Mouse (Mus musculus) hematopoietic stem cell, adult 5-6 weeks (primary cell): Measurements from ENCODE around the gene Gm4450. TPM values are rescaled to one million over a fixed set of nuclear protein-coding genes. Genes with fewer than 3 reads are reported as not detected.

Experiments used
- total RNA-seq: library from RNA; stranded (forward); fragments of 172-1452, 232-1000 nt; gene quantifications from 2 replicates; pipeline ENCODE4 v1.2.3, GENCODE M21; 2017

The Gm4450 gene
- total RNA-seq, 1 experiment from 2014 or later: not detected

Other genes with a start within 250 kb of the Gm4450 start
- gene Reg4, start 235.0 kb downstream of the Gm4450 start, total RNA-seq: not detected in 2 replicates
- 0.25 and 0.30 TPM in 2 replicates for gene Hmgcs2, start 176.7 kb downstream of the Gm4450 start, total RNA-seq
- gene Phgdh, start 117.1 kb downstream of the Gm4450 start, total RNA-seq: 434 and 475 TPM in 2 replicates
- 1.3 and 1.9 TPM in 2 replicates for gene Zfp697, start 74.7 kb downstream of the Gm4450 start, total RNA-seq
- gene Hsd3b4, start 53.4 kb upstream of the Gm4450 start, total RNA-seq: not detected in 2 replicates
- not detected in 2 replicates for gene Gm10681, start 131.7 kb upstream of the Gm4450 start, total RNA-seq
- not detected in 2 replicates for gene Hsd3b5, start 173.1 kb upstream of the Gm4450 start, total RNA-seq